Mouse (Mus musculus) MEL (cell line): ENCODE results near the gene Ocel1.

Experiments used
- CTCF ChIP-seq, 3 experiments: IDR thresholded peaks in 2 of 3; conservative IDR thresholded peaks in 1 of 3; 2 replicates each; pipeline ENCODE4 v1.5.1; 2011 to 2012; ENCODE audit warnings: low read length in 3 of 3, low read depth in 2 of 3, mild to moderate bottlenecking in 2 of 3, improper control_type of control experiment in 1 of 3, inconsistent platforms in 1 of 3, mixed read lengths in 1 of 3, moderate library complexity in 1 of 3; ENCODE audit not compliant: control insufficient read depth in 1 of 3, insufficient read depth in 1 of 3, poor library complexity in 1 of 3, severe bottlenecking in 1 of 3
- MEF2A ChIP-seq: IDR thresholded peaks from 2 replicates; pipeline ENCODE4 v1.6.1; 2014; ENCODE audit warnings: low read depth, mild to moderate bottlenecking, inconsistent platforms, low read length, improper control_type of control experiment; ENCODE audit not compliant: poor library complexity, insufficient replicate concordance, severe bottlenecking; ENCODE audit errors: extremely low read depth
- RCOR1 ChIP-seq: IDR thresholded peaks from 2 replicates; pipeline ENCODE4 v1.6.1; 2012; ENCODE audit warnings: low read depth, mild to moderate bottlenecking, inconsistent platforms, low read length, improper control_type of control experiment
- TCF12 ChIP-seq: IDR thresholded peaks from 2 replicates; pipeline ENCODE4 v1.6.1; 2014; ENCODE audit warnings: low read depth, mild to moderate bottlenecking, inconsistent platforms, low read length, improper control_type of control experiment, moderate library complexity
- USF2 ChIP-seq, 2 experiments: IDR thresholded peaks; 2 replicates each; pipeline ENCODE4 v1.6.1; 2011 to 2012; ENCODE audit warnings: improper control_type of control experiment in 2 of 2, low read length in 2 of 2, borderline replicate concordance in 1 of 2, inconsistent platforms in 1 of 2, low read depth in 1 of 2, mild to moderate bottlenecking in 1 of 2; ENCODE audit not compliant: insufficient read depth in 1 of 2

DNA sequence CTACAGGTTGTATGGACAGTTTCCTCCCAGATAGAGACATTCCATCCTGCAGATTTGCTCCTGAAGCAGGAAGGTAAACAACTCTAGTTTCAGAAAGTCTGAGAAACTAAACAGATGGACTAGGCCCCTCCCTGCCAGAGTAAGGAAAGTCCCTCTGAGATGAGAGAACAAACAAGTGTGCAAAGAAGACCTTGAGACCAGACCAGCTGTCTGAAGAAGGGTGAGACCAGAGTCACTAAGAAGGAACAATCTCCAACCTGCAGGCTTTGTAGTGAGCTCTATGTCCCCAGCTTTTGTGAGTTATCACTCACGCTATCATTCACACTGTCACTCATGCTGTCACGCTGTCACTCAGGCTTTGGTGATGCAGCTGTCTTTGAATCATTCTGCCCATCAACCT lies 20.6 kb downstream of the Ocel1 start:
- TF ChIP-seq TCF12 (no peak), MEF2A (no peak), CTCF (IDR thresholded peaks at IDR 0.05 in 2 of 3, conservative IDR thresholded peaks at IDR 0.05 in 1 of 3; ENCODE audit: control insufficient read depth in 1 of 3, insufficient read depth in 1 of 3, low read depth in 2 of 3, low read length in 3 of 3, poor library complexity in 1 of 3, severe bottlenecking in 1 of 3) (no peak), USF2 (IDR thresholded peaks at IDR 0.05; ENCODE audit: borderline replicate concordance in 1 of 2, insufficient read depth in 1 of 2, low read depth in 1 of 2, low read length in 2 of 2) (no peak), RCOR1 (no peak)
